Mouse (Mus musculus) bone marrow macrophage, adult 2 months (primary cell): ENCODE results near the gene Ppef2.

Experiments
- CTCF ChIP-seq: IDR thresholded peaks from 2 replicates; pipeline ENCODE4 v1.5.1; 2012; ENCODE audit warnings: low read depth, mild to moderate bottlenecking, low read length, moderate library complexity
- POLR2A ChIP-seq: IDR thresholded peaks from 2 replicates; pipeline ENCODE4 v1.6.1; 2012; ENCODE audit warnings: mild to moderate bottlenecking, low read depth, low read length, borderline replicate concordance

- TF ChIP-seq POLR2A (no peak), CTCF (no peak)
These were observed 57.8 kb downstream of the Ppef2 start for GRCm38 (mm10) chr5:92198266-92198665.
